Mouse (Mus musculus) lung, postnatal 0 days (tissue): ENCODE data around the gene D930007J09Rik. TPM values are rescaled to one million over a fixed set of nuclear protein-coding genes. Genes with fewer than 3 reads are reported as not detected.

Experiments
- ATAC-seq: fragments of 200-750 bp; cut with Nextera tagmentation; 2 replicates; pipeline ENCODE4 v1.8.0; 2017; ENCODE audit warnings: moderate library complexity
- DNase-seq: peaks from one replicate; pipeline ENCODE4 v3.0.0-alpha.2; 2016; ENCODE audit warnings: low spot score
- H3K27ac ChIP-seq: fragments of 300-500 bp; sonication (generic); 2 replicates; pipeline ENCODE4 v1.5.1; 2014; ENCODE audit warnings: antibody characterized with exemption, mild to moderate bottlenecking, low read length, mixed read lengths
- H3K27me3 ChIP-seq: fragments of 300-500 bp; sonication (generic); replicated peaks from 2 replicates; pipeline ENCODE4 v1.6.1; 2014; ENCODE audit warnings: low read length, mixed read lengths; ENCODE audit not compliant: insufficient read depth
- H3K36me3 ChIP-seq: fragments of 300-500 bp; sonication (generic); 2 replicates; pipeline ENCODE4 v1.6.1; 2014; ENCODE audit warnings: low read length, mixed read lengths; ENCODE audit not compliant: insufficient read depth
- H3K4me1 ChIP-seq: fragments of 300-500 bp; sonication (generic); 2 replicates; pipeline ENCODE4 v1.6.1; 2014; ENCODE audit warnings: antibody characterized with exemption, low read depth, low read length, mixed read lengths; ENCODE audit not compliant: insufficient read depth
- H3K4me2 ChIP-seq: fragments of 300-500 bp; sonication (generic); replicated peaks from 2 replicates; pipeline ENCODE4 v1.6.1; 2014; ENCODE audit warnings: low read depth, mild to moderate bottlenecking, low read length, moderate library complexity, mixed read lengths
- H3K4me3 ChIP-seq: fragments of 300-500 bp; sonication (generic); 2 replicates; pipeline ENCODE4 v1.5.1; 2014; ENCODE audit warnings: low read depth, low read length
- H3K9ac ChIP-seq: fragments of 300-500 bp; sonication (generic); replicated peaks from 2 replicates; pipeline ENCODE4 v1.6.1; 2014; ENCODE audit warnings: low read depth, mild to moderate bottlenecking
- H3K9me3 ChIP-seq: fragments of 300-500 bp; sonication (generic); 2 replicates; pipeline ENCODE4 v1.6.1; 2016; ENCODE audit warnings: low read length, mixed read lengths
- CTCF ChIP-seq: IDR thresholded peaks from 2 replicates; pipeline ENCODE4 v1.5.1; 2016; ENCODE audit warnings: antibody characterized with exemption, mild to moderate bottlenecking
- EP300 ChIP-seq: IDR thresholded peaks from 2 replicates; pipeline ENCODE4 v1.6.1; 2016; ENCODE audit warnings: antibody characterized with exemption, mild to moderate bottlenecking, control low read depth
- WGBS: fragments of 180-500 bp; shearing (Covaris S2); extraction: QIAGEN DNeasy Blood & Tissue Kit; methylation state at CpG from one replicate; pipeline ENCODE4 v1.1.7; 2014; 5-methylcytosine and 5-hydroxymethylcytosine counted together
- polyA plus RNA-seq: library from polyadenylated mRNA; unstranded; fragments of >200 nt; fragmentation: Nextera tagmentation; extraction: Ambion mirVana; gene quantifications from 2 replicates; pipeline ENCODE4 v1.2.1, GENCODE M21; 2015

Gene D930007J09Rik
- not detected in 2 replicates for polyA plus RNA-seq

- H3K36me3 ChIP-seq = peaks cover 9% of the 10 kb centered on the region; the same call in 1 of the 2 replicates
- DNase-seq (peak; percentile 52), ATAC-seq (peak; percentile 37)
- peak within 1 kb of the TSS; percentile 82 for H3K4me3 ChIP-seq
- no peak for TF ChIP-seq EP300
- no peak for TF ChIP-seq CTCF
- under 1% methylated on average over 87 of the region's 95 CpGs for WGBS
- peak within 1 kb of the TSS; percentile 94 for H3K4me2 ChIP-seq
- peak within 1 kb of the TSS; percentile 73 for H3K27ac ChIP-seq
- H3K4me1 ChIP-seq = 0 out of 2 replicates have a peak, but pooled peaks cover 4% of the 10 kb centered on the region
- peak within 1 kb of the TSS; percentile 69 for H3K9ac ChIP-seq
- H3K27me3 ChIP-seq = no peaks in the 10 kb centered on the region
- no peaks in the 10 kb centered on the region for H3K9me3 ChIP-seq
Observed at GRCm38 (mm10) chr13:32802259-32803081, at the start of gene D930007J09Rik. Gene D930007J09Rik (minus strand): TSS chr13:32802849.

DNA sequence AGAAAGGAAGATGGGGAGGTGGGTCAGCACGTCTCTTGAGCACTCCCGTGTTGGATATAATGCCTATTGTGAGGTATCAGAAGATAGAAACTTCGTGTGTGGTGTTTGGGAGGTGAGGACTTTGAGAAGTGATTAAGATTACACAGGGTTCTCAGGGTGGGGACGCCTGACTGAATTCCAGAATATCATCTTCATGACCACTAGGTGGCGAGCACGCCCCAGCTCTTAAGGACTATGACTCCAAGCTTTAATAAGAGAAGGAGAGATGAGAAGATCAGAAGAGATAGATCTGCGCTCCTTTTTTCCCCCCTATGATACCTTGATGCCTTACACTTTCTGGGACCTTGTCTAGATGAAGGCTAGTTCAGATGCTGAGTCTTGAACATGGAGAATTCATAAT lies 49.3 kb upstream of the D930007J09Rik start:
- TF ChIP-seq EP300 (no peak), CTCF (peak; percentile 84)
- 9% methylated on average over 7 of the region's 7 CpGs for WGBS
- peak; percentile 47; the same call in 1 of the 2 replicates for ATAC-seq
- H3K27ac ChIP-seq = no peak overlapping the region
- no peaks in the 10 kb centered on the region for H3K36me3 ChIP-seq
- no peak overlapping the region for H3K4me2 ChIP-seq
- peaks cover 4% of the 10 kb centered on the region; the same call in 1 of the 2 replicates for H3K4me1 ChIP-seq
- H3K4me3 ChIP-seq = no peak overlapping the region
- no peaks in the 10 kb centered on the region for H3K9me3 ChIP-seq
- no peak overlapping the region for H3K9ac ChIP-seq
- H3K27me3 ChIP-seq = no peaks in the 10 kb centered on the region
- DNase-seq = peak; percentile 76

- ATAC-seq (peak; percentile 81), DNase-seq (peak; percentile 82)
- no peak within 1 kb of the TSS for H3K9ac ChIP-seq
- H3K27ac ChIP-seq = no peak within 1 kb of the TSS
- no peaks in the 10 kb centered on the region for H3K36me3 ChIP-seq
- H3K4me3 ChIP-seq = no peak within 1 kb of the TSS
- TF ChIP-seq CTCF = no peak
- peak; percentile 28; the same call in 1 of the 2 replicates for TF ChIP-seq EP300
- no peaks in the 10 kb centered on the region for H3K27me3 ChIP-seq
- 40% methylated on average over 10 of the region's 10 CpGs for WGBS
- peaks cover 4% of the 10 kb centered on the region; the same call in 1 of the 2 replicates for H3K4me1 ChIP-seq
- no peaks in the 10 kb centered on the region for H3K9me3 ChIP-seq
- peak within 1 kb of the TSS; percentile 14; the same call in 1 of the 2 replicates for H3K4me2 ChIP-seq
Observed at GRCm38 (mm10) chr13:32850668-32851404, 48.2 kb upstream of the D930007J09Rik start, which contains the start of gene Serpinb1a. Gene Serpinb1a (minus strand): TSS chr13:32851185.

DNA sequence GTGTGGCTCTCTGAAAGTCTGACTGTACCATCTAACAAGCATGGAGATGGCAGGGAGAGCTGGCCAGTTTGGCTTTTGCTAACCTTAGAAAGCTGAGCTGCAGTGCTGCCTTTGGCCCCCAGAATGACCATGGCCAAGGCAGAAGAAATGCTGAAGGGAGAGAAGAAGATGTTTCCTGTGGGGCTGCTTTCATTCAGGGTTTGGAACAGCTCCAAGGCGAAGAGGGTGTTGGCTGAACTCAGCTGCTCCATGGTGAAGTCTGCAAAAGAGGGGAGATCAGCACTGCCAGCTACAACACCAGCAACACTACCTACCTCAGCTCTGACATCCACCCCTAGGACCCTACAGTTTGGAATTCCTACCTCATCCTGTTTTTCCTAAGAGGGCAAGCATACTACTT lies 47.5 kb upstream of the D930007J09Rik start:
- Histone ChIP-seq H3K4me3 (no peak overlapping the region), H3K36me3 (no peaks in the 10 kb centered on the region), H3K9me3 (no peaks in the 10 kb centered on the region), H3K4me2 (no peak overlapping the region), H3K9ac (no peak overlapping the region), H3K4me1 (peaks cover 4% of the 10 kb centered on the region; the same call in 1 of the 2 replicates), H3K27me3 (no peaks in the 10 kb centered on the region), H3K27ac (no peak overlapping the region)
- TF ChIP-seq CTCF = no peak
- TF ChIP-seq EP300 = no peak
- WGBS = 40% methylated on average over 1 of the region's 1 CpGs
- DNase-seq (no peak), ATAC-seq (no peak)

DNA sequence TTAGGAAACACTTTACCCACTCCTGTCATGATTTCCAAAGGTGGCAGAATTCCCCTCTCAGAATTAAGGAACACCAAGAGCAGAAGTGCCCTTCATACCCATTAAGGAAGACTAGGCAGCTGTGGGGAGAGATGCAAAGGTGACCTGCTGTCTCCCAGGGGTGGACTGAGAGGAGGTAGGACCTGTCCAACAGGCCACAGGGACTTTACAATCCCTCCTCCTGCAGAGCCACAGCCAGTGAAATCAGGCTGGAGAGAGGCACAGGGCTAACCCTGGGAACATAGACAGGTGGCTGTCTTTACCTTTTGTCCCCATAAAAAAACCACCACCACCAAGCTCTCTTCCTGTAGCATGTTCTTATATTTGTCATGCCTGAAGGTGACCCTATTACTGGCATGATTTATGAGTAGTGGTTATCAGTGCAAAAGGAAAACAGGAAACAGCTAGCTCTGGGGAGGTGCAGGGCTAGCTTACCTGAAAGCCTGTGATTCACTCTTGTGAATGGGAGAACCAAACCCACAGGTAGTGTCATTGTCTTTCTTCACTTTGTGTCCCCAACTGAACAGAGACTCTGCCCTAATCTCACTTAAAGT lies 47.0 kb upstream of the D930007J09Rik start:
- no peaks in the 10 kb centered on the region for H3K36me3 ChIP-seq
- ATAC-seq (no peak), DNase-seq (no peak)
- no peaks in the 10 kb centered on the region for H3K9me3 ChIP-seq
- H3K9ac ChIP-seq = no peak overlapping the region
- H3K27ac ChIP-seq = no peak overlapping the region
- TF ChIP-seq CTCF (no peak), EP300 (no peak)
- no peaks in the 10 kb centered on the region for H3K27me3 ChIP-seq
- peaks cover 4% of the 10 kb centered on the region; the same call in 1 of the 2 replicates for H3K4me1 ChIP-seq
- H3K4me3 ChIP-seq = no peak overlapping the region
- H3K4me2 ChIP-seq = no peak overlapping the region

- no peak for ATAC-seq
- H3K27ac ChIP-seq = no peak overlapping the region
- H3K4me2 ChIP-seq = no peak overlapping the region
- H3K27me3 ChIP-seq = no peaks in the 10 kb centered on the region
- H3K9me3 ChIP-seq = no peaks in the 10 kb centered on the region
- DNase-seq = peak; percentile 16
- H3K36me3 ChIP-seq = no peaks in the 10 kb centered on the region
- H3K9ac ChIP-seq = no peak overlapping the region
- H3K4me3 ChIP-seq = no peak overlapping the region
- peaks cover 4% of the 10 kb centered on the region; the same call in 1 of the 2 replicates for H3K4me1 ChIP-seq
- WGBS = 38% methylated on average over 4 of the region's 4 CpGs
- TF ChIP-seq EP300 (no peak), CTCF (no peak)
Observed at GRCm38 (mm10) chr13:32849092-32849491, 46.4 kb upstream of the D930007J09Rik start.
